Mouse (Mus musculus) liver, postnatal 0 days (tissue): ENCODE data around the gene 1700030J22Rik. TPM values are rescaled to one million over a fixed set of nuclear protein-coding genes. Genes with fewer than 3 reads are reported as not detected.
A peak's percentile ranks its signal among the peaks of the same experiment; 100 is the strongest.

ENCODE experiments used
- ATAC-seq: fragments of 200-750 bp; cut with Nextera tagmentation; 2 replicates; pipeline ENCODE4 v1.8.0; 2017; ENCODE audit warnings: mild to moderate bottlenecking, moderate library complexity
- DNase-seq: peaks from one replicate; pipeline ENCODE4 v3.0.0-alpha.2; 2016
- H3K27ac ChIP-seq: fragments of 300-500 bp; sonication (generic); 2 replicates; pipeline ENCODE4 v1.5.1; 2014; ENCODE audit warnings: antibody characterized with exemption, moderate library complexity, mild to moderate bottlenecking, low read depth
- H3K27me3 ChIP-seq: fragments of 300-500 bp; sonication (generic); 2 replicates; pipeline ENCODE4 v1.6.1; 2014; ENCODE audit warnings: low read length, control low read depth, mixed read lengths; ENCODE audit not compliant: insufficient read depth
- H3K36me3 ChIP-seq: fragments of 300-500 bp; sonication (generic); replicated peaks from 2 replicates; pipeline ENCODE4 v1.6.1; 2014; ENCODE audit warnings: mild to moderate bottlenecking, control low read depth, low read length, moderate library complexity, mixed read lengths; ENCODE audit not compliant: insufficient read depth
- H3K4me1 ChIP-seq: fragments of 300-500 bp; sonication (generic); 2 replicates; pipeline ENCODE4 v1.6.1; 2014; ENCODE audit warnings: antibody characterized with exemption, mild to moderate bottlenecking, control low read depth; ENCODE audit not compliant: insufficient read depth
- H3K4me2 ChIP-seq: fragments of 300-500 bp; sonication (generic); 2 replicates; pipeline ENCODE4 v1.6.1; 2014; ENCODE audit warnings: low read depth, mild to moderate bottlenecking, low read length, moderate library complexity, mixed read lengths
- H3K4me3 ChIP-seq: fragments of 300-500 bp; sonication (generic); 2 replicates; pipeline ENCODE4 v1.5.1; 2014; ENCODE audit warnings: low read depth, low read length
- H3K9ac ChIP-seq: fragments of 300-500 bp; sonication (generic); replicated peaks from 2 replicates; pipeline ENCODE4 v1.6.1; 2014; ENCODE audit warnings: mild to moderate bottlenecking, moderate library complexity
- H3K9me3 ChIP-seq: fragments of 300-500 bp; sonication (generic); 2 replicates; pipeline ENCODE4 v1.6.1; 2016; ENCODE audit warnings: mild to moderate bottlenecking, control low read depth, low read length, mixed read lengths
- CTCF ChIP-seq: sonication (generic); IDR thresholded peaks from 2 replicates; pipeline ENCODE4 v1.5.1; 2016; ENCODE audit warnings: antibody characterized with exemption, low read depth
- EP300 ChIP-seq: IDR thresholded peaks from 2 replicates; pipeline ENCODE4 v1.6.1; 2016; ENCODE audit warnings: antibody characterized with exemption, low read depth, mild to moderate bottlenecking
- WGBS: fragments of 180-500 bp; shearing (Covaris S2); extraction: QIAGEN DNeasy Blood & Tissue Kit; methylation state at CpG from one replicate; pipeline ENCODE4 v1.1.7; 2014; ENCODE audit not compliant: insufficient replicate concordance; 5-methylcytosine and 5-hydroxymethylcytosine counted together
- polyA plus RNA-seq: library from polyadenylated mRNA; unstranded; fragments of >200 nt; fragmentation: Nextera tagmentation; extraction: Ambion mirVana; gene quantifications from 2 replicates; pipeline ENCODE4 v1.2.1, GENCODE M21; 2015

Gene 1700030J22Rik
- 0.33 TPM in 2 replicates for polyA plus RNA-seq

DNA sequence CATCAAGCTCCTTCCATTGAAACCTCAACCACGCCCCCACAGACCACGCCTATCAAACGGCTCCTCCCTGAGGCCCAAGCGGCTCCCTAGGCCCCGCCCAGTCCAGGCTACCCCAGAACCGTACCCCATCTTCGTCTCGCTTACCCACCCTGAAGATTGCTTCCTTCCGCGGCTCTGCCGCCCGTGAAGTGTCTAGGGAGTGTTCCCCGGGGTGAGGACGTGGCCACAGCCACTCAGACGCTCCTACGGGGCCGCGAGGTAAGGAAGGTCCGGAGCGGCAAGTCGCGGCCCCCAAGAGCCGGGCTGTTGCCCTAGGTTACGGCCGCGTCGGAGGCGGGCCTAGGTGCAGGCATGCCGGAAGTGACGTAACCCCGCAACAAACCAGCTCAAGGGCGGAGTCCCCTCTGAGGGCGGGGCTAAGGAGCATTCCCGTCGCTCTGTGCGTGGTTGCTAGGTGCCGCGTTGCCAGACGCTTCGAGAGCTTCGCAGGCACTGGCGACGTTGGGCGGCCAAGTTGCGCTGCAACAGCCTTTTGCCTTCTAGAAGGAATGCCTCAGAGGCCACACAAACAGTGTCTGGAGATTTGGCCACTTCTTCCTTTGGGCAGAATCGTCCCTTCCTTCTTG is at the start of gene 1700030J22Rik:
Gene 1700030J22Rik (minus strand): TSS at position 329 of the 626 bp plus-strand sequence.
- WGBS: under 1% methylated on average over 46 of the region's 46 CpGs
- Histone ChIP-seq H3K27me3 (no peaks in the 10 kb centered on the region), H3K9me3 (no peaks in the 10 kb centered on the region), H3K4me1 (peaks cover 13% of the 10 kb centered on the region), H3K4me2 (peak within 1 kb of the TSS; percentile 72), H3K27ac (peak within 1 kb of the TSS; percentile 4; the same call in 1 of the 2 replicates), H3K36me3 (no peaks in the 10 kb centered on the region), H3K9ac (peak within 1 kb of the TSS; percentile 52), H3K4me3 (peak within 1 kb of the TSS; percentile 70)
- peak; percentile 99 for DNase-seq
- peak; percentile 51 for TF ChIP-seq CTCF
- TF ChIP-seq EP300: no peak
- ATAC-seq: peak; percentile 99

DNA sequence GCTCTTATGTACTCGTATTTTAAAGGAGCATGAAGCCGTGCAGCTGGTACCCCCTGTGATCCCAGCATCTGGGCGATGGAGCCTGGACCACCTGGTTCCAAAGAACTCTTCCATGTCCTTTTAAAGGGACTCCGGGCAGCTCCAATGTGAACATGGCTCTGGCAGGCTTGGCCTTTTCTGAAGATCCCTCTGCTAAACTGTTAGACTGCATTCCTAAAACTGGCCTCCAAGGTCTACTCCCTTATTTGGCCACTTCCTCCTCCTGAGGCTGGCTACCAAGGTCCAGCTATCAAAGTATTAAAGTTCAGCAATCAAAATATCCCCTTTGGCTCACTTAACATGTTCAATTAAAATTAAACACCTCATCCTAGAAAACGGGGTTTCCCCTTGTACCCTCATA is 48.8 kb upstream of the 1700030J22Rik start:
- H3K9ac ChIP-seq: no peak overlapping the region
- DNase-seq (no peak), ATAC-seq (no peak)
- 72% methylated on average over 5 of the region's 5 CpGs for WGBS
- no peak overlapping the region for H3K4me3 ChIP-seq
- no peaks in the 10 kb centered on the region for H3K27me3 ChIP-seq
- no peak overlapping the region for H3K4me2 ChIP-seq
- H3K36me3 ChIP-seq: no peaks in the 10 kb centered on the region
- no peak overlapping the region for H3K27ac ChIP-seq
- no peaks in the 10 kb centered on the region for H3K9me3 ChIP-seq
- TF ChIP-seq CTCF (no peak), EP300 (no peak)
- H3K4me1 ChIP-seq: no peaks in the 10 kb centered on the region

DNA sequence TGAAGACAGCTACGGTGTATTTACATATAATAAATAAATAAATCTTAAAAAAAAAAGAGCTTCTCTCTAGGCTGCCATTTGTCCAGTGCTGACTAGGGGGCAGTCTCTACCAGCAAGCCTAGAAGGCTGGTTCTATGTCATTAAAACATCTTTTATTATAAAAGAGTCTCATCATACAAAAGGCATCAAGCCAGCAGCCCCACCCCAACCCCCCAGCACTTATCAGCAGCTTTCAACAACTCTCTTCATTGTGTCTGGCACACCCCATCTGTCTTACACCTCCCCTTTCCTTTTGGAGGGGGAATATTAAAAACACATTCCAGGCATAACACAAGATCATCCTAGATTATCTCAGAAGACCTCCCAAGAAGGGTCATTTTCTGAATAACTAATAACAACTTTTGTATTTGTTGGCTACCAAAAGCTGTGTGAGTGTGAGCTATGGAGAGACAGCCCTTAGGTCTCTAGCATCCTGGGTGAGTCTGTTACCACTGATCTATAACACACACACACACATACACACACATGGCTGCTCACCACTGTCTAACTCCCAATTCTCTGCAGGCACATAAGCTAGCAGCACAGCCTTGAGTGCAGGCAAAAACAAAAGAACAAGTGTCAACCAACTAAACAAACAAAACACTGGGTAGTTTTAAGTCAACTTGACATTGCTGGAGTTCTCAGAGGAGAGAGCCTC is 43.7 kb upstream of the 1700030J22Rik start:
- no peaks in the 10 kb centered on the region for H3K36me3 ChIP-seq
- TF ChIP-seq EP300 (no peak), CTCF (peak; percentile 18; the same call in 1 of the 2 replicates)
- no peak overlapping the region for H3K4me3 ChIP-seq
- no peak overlapping the region for H3K4me2 ChIP-seq
- H3K9me3 ChIP-seq: no peaks in the 10 kb centered on the region
- ATAC-seq (no peak), DNase-seq (no peak)
- H3K4me1 ChIP-seq: no peaks in the 10 kb centered on the region
- WGBS: 69% methylated on average over 1 of the region's 1 CpGs
- H3K27ac ChIP-seq: no peak overlapping the region
- no peaks in the 10 kb centered on the region for H3K27me3 ChIP-seq
- no peak overlapping the region for H3K9ac ChIP-seq

DNA sequence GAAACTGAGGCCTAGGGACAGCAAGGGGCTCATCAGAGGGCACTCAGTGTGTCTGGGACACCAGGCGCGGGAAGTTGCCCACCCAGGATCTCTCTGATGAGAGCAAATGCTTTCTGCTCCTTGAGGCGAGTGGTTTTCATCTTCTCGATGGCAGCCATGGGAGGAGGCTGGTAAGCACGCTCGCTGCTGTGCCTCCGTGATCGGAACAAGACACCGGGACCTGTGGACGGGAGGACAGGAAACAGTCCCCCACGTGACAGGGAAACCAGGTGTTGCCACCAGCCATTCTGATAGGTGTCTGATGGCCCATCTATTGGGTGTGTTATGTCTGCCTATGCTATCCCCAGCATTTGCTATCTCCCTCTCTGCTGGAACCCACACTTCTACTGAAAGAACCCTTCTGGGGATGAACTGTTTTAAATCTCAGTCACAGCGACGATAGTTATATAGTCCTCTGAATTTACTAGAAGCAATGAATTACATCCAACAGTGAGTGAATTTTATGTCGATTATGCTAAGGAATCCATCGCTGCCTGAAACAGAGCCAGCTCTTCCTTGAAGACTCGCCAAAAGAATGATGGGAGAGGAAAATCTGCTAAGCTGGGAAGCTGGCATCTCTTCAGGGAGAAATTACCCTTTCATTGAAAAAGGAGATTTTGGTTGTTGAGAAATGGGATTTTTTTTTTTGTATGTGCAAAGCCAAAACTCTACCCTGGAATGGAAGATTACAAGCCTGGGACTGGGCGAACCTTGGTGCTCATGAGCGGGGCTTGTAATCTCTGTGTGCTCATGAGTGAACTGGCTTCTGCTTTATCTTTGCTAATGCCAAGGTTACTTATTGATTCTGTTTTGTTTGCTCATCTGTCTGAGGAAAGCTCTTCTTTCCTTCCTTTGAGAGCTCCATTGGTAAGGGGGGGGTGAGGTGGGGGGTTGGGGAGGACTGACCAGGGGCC is 40.8 kb upstream of the 1700030J22Rik start:
- Histone ChIP-seq H3K4me1 (no peaks in the 10 kb centered on the region), H3K9ac (no peak overlapping the region), H3K4me2 (no peak overlapping the region), H3K27me3 (0 out of 2 replicates have a peak, but pooled peaks cover 3% of the 10 kb centered on the region), H3K9me3 (no peaks in the 10 kb centered on the region), H3K36me3 (no peaks in the 10 kb centered on the region), H3K4me3 (no peak overlapping the region), H3K27ac (no peak overlapping the region)
- ATAC-seq: no peak
- 76% methylated on average over 18 of the region's 18 CpGs for WGBS
- no peak for DNase-seq
- TF ChIP-seq EP300: no peak
- TF ChIP-seq CTCF: no peak

DNA sequence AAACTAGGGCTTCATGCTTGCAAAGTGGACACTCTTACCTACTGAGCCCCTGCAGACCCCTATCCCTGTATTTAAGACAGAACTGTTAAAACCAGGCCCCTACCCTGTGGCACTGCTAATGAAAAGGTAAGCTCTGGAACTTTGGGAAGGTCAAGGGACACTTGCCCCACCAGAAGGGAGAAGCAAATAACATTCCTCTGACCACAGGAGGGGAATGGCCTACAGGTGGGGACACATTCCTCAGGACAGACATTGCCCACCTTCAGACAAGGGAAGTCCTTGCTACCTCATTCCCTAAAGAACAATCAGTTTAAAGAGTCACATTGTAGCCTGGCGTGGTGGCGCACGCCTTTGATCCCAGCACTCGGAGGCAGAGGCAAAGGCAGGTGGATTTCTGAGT is 39.1 kb upstream of the 1700030J22Rik start:
- H3K9ac ChIP-seq: no peak overlapping the region
- no peak for ATAC-seq
- no peak for DNase-seq
- H3K4me3 ChIP-seq: no peak overlapping the region
- H3K4me1 ChIP-seq: no peaks in the 10 kb centered on the region
- TF ChIP-seq CTCF: no peak
- no peaks in the 10 kb centered on the region for H3K36me3 ChIP-seq
- no peak overlapping the region for H3K4me2 ChIP-seq
- 0 out of 2 replicates have a peak, but pooled peaks cover 3% of the 10 kb centered on the region for H3K27me3 ChIP-seq
- no peaks in the 10 kb centered on the region for H3K9me3 ChIP-seq
- H3K27ac ChIP-seq: no peak overlapping the region
- WGBS: 78% methylated on average over 4 of the region's 4 CpGs

DNA sequence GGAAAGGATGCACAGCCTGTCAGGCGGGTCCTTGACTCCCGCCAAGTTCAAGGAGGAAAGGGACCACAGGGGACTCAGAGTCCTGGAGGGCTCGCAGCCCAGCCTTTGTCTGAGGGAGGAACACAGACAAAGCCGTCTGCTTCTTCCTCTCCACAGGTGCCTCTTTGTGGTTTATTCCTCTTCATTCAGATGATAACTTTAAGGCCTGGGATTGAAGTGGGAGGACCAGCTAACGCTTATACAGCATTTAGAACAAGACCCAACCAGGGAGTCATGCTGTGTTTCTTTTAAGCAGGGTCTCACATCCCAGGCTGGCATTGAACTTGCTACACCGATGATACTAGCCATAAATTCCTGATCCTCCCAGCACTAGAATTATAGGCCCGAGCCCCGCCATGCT is 38.2 kb upstream of the 1700030J22Rik start:
- no peaks in the 10 kb centered on the region for H3K9me3 ChIP-seq
- TF ChIP-seq EP300 (no peak), CTCF (no peak)
- 0 out of 2 replicates have a peak, but pooled peaks cover 3% of the 10 kb centered on the region for H3K27me3 ChIP-seq
- no peak overlapping the region for H3K4me3 ChIP-seq
- H3K4me1 ChIP-seq: no peaks in the 10 kb centered on the region
- ATAC-seq: no peak
- no peak overlapping the region for H3K4me2 ChIP-seq
- no peak overlapping the region for H3K27ac ChIP-seq
- H3K9ac ChIP-seq: no peak overlapping the region
- no peak for DNase-seq
- no peaks in the 10 kb centered on the region for H3K36me3 ChIP-seq
- WGBS: 73% methylated on average over 8 of the region's 8 CpGs
